Comparison of ENCODE assay signal across 17 mouse cellular contexts in genomic region chr4:54084747-54085146, GRCm38 (mm10).
"Had no signal": no experiment of that assay in that cellular context is flagged by ENCODE, and none has a peak within 500 bp of the region (broad histone marks: within the 10 kb centered on the region; RNA-seq: fewer than 3 reads in every experiment).

No protein-coding gene starts in this region.

- ATAC-seq: intestine, embryonic 15.5 days; midbrain, embryonic 16.5 days had no signal

- H3K27me3 ChIP-seq: intestine, embryonic 15.5 days; kidney, embryonic 15.5 days; liver, embryonic 13.5 days; midbrain, embryonic 12.5 days; neural tube, embryonic 13.5 days had no signal

- DNase-seq: kidney, adult 11 months; kidney, adult 8-10 months; kidney, postnatal 10 days; kidney, postnatal 36 days; liver, embryonic 13.5 days; lung, adult 2 months; lung, postnatal 14 days; lung, postnatal 4 days; retina, postnatal 1 day; thymus, adult 18-20 months; thymus, postnatal 36 days had no signal

- H3K9me3 ChIP-seq: intestine, embryonic 15.5 days; kidney, embryonic 15.5 days; liver, embryonic 13.5 days; midbrain, embryonic 12.5 days; neural tube, embryonic 13.5 days had no signal

- H3K4me2 ChIP-seq: intestine, embryonic 15.5 days; kidney, embryonic 15.5 days; liver, embryonic 13.5 days; midbrain, embryonic 12.5 days; neural tube, embryonic 13.5 days had no signal

- H3K4me3 ChIP-seq: intestine, embryonic 15.5 days; kidney, embryonic 15.5 days; liver, embryonic 13.5 days; midbrain, embryonic 12.5 days; myocyte; neural tube, embryonic 13.5 days had no signal

- H3K27ac ChIP-seq: intestine, embryonic 15.5 days; kidney, embryonic 15.5 days; liver, embryonic 13.5 days; midbrain, embryonic 12.5 days; neural tube, embryonic 13.5 days had no signal

- H3K9ac ChIP-seq: intestine, embryonic 15.5 days; kidney, embryonic 15.5 days; liver, embryonic 13.5 days; midbrain, embryonic 12.5 days; neural tube, embryonic 13.5 days had no signal

- H3K4me1 ChIP-seq: intestine, embryonic 15.5 days; kidney, embryonic 15.5 days; liver, embryonic 13.5 days; midbrain, embryonic 12.5 days; neural tube, embryonic 13.5 days had no signal

- H3K36me3 ChIP-seq: intestine, embryonic 15.5 days; kidney, embryonic 15.5 days; liver, embryonic 13.5 days; midbrain, embryonic 12.5 days; neural tube, embryonic 13.5 days had no signal
